Mouse (Mus musculus) kidney, adult 2 months (tissue): ENCODE results near the gene Katnal1. TPM values are rescaled to one million over a fixed set of nuclear protein-coding genes. Genes with fewer than 3 reads are reported as not detected.

ENCODE experiments used
- DNase-seq: peaks from one replicate; pipeline ENCODE4 v3.0.0; 2021
- H3K27ac ChIP-seq: fragments of 200-500 bp; 2 replicates; pipeline ENCODE4 v1.5.1; 2012; ENCODE audit warnings: low read depth, low read length, control low read depth, inconsistent platforms; ENCODE audit not compliant: insufficient read depth
- H3K27me3 ChIP-seq: fragments of 200-500 bp; replicated peaks from 2 replicates; pipeline ENCODE4 v1.6.1; 2012; ENCODE audit warnings: mild to moderate bottlenecking, moderate library complexity, low read length, inconsistent platforms; ENCODE audit not compliant: control insufficient read depth, insufficient read depth
- H3K36me3 ChIP-seq: fragments of 200-500 bp; 2 replicates; pipeline ENCODE4 v1.6.1; 2012; ENCODE audit warnings: mild to moderate bottlenecking, moderate library complexity, low read length, inconsistent platforms; ENCODE audit not compliant: control insufficient read depth, insufficient read depth
- H3K4me1 ChIP-seq: fragments of 200-500 bp; 2 replicates; pipeline ENCODE4 v1.6.1; 2011; ENCODE audit warnings: low read length; ENCODE audit not compliant: control insufficient read depth, insufficient read depth
- H3K4me3 ChIP-seq: fragments of 200-500 bp; 2 replicates; pipeline ENCODE4 v1.5.1; 2011; ENCODE audit warnings: mild to moderate bottlenecking, low read depth, low read length, control low read depth; ENCODE audit not compliant: insufficient read depth
- CTCF ChIP-seq: fragments of 200-500 bp; conservative IDR thresholded peaks from 2 replicates; pipeline ENCODE4 v1.5.1; 2011; ENCODE audit warnings: low read depth, mild to moderate bottlenecking, control low read depth, low read length, moderate library complexity, mixed read lengths; ENCODE audit not compliant: insufficient read depth, insufficient read length
- POLR2A ChIP-seq: fragments of 200-500 bp; IDR thresholded peaks from one replicate; pipeline ENCODE4 v1.6.1; 2011; ENCODE audit warnings: low read depth, low read length, control low read depth
- WGBS: fragments of 180-500 bp; shearing (Covaris S2); methylation state at CpG from one replicate; pipeline ENCODE4 v1.1.7; 2018; 5-methylcytosine and 5-hydroxymethylcytosine counted together
- polyA plus RNA-seq: library from polyadenylated mRNA; depleted of rRNA; stranded (reverse); fragments of >200 nt; gene quantifications from 2 replicates; pipeline ENCODE4 v1.2.3, GENCODE M21; 2012

Gene Katnal1
- polyA plus RNA-seq, 1 experiment, result 6.6 TPM

DNA sequence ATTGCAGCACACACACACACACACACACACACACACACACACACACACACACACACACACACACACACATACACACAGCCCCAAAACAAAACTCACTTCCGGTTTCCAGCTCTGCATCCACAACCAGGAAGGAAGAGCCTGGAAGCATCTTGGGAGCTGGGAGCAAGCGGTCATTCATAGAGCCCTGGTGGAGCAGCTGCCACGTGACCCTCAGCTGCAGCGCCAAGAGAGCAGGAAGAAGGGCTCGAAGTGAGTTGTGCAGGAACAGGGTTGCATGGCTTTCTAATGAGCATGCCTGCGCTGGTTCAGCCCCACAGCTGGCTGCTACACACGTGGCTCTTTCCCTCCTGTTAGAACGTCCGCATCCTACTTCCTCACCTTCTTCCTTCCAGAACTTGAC is 40.5 kb upstream of the Katnal1 start:
- peaks cover 30% of the 10 kb centered on the region for H3K4me1 ChIP-seq
- H3K27ac ChIP-seq, result peak overlapping the region; percentile 50
- no peak overlapping the region for H3K4me3 ChIP-seq
- 24% methylated on average over 9 of the region's 9 CpGs for WGBS
- peak; percentile 83 for DNase-seq
- TF ChIP-seq POLR2A (no peak), CTCF (no peak)
- no peaks in the 10 kb centered on the region for H3K27me3 ChIP-seq
- H3K36me3 ChIP-seq, result no peaks in the 10 kb centered on the region

GRCm38 (mm10) chr5:148968958-148969576 is 39.9 kb upstream of the Katnal1 start:
- 21% methylated on average over 7 of the region's 7 CpGs for WGBS
- H3K4me1 ChIP-seq, result peaks cover 30% of the 10 kb centered on the region
- H3K27ac ChIP-seq, result peak overlapping the region; percentile 84
- peak; percentile 78 for DNase-seq
- no peak overlapping the region for H3K4me3 ChIP-seq
- H3K27me3 ChIP-seq, result no peaks in the 10 kb centered on the region
- TF ChIP-seq POLR2A, result no peak
- TF ChIP-seq CTCF, result no peak
- H3K36me3 ChIP-seq, result no peaks in the 10 kb centered on the region

DNA sequence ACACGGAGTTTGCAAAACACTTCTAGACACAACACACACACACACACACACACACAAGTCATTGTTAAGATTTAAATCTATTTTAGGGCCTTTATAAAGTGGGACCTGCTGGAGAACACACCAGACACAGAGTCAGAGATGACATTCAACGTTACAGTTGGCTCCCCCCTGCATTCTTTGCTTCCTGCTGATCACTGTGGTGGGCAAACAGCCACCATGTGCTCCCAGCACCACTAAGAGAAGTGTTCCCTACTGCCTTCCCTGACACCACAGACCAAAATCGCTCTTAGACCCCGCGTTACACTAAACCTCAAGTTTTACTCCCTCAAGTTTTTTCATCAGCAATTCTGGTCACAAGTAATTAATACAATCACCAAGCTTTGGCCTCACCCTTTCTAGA is 39.1 kb upstream of the Katnal1 start:
- no peaks in the 10 kb centered on the region for H3K27me3 ChIP-seq
- TF ChIP-seq POLR2A (no peak), CTCF (no peak)
- H3K27ac ChIP-seq, result peak overlapping the region; percentile 61; the same call in 1 of the 2 replicates
- WGBS, result 59% methylated on average over 5 of the region's 5 CpGs
- no peak for DNase-seq
- no peak overlapping the region for H3K4me3 ChIP-seq
- peaks cover 30% of the 10 kb centered on the region for H3K4me1 ChIP-seq
- no peaks in the 10 kb centered on the region for H3K36me3 ChIP-seq

GRCm38 (mm10) chr5:148966395-148966794 is 37.3 kb upstream of the Katnal1 start:
- H3K4me3 ChIP-seq, result no peak overlapping the region

DNA sequence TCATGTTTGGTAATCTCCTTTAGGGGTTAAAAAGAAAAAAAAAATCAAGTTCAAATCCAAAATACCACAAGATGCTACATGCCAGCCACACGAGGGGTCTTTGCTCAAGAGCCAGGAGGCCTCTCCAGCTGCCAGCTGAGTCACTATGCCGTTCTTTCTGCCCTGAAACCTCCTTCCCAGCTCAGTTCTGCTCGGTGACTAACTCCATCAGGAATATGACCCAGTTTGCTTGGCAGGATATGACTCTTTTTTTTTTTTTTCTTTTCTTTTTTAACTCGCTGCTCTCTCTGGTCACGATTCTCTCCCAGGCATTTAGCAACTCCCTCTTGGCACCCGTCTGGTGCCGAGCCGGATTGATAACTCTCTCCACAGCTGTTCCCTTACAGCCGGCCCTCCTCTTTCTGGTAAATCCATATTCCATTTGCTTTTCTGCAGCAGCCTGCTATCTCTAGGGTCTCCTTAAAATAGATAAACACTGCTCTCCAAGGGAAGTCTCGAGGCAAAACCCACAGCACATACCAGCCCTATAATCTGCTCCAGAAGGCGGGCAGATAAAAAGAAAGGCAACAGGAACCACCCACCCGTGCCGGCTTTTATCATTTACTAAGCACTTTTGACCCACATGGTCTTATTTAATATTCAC is 36.7 kb upstream of the Katnal1 start:
- peak overlapping the region; percentile 68 for H3K27ac ChIP-seq
- no peaks in the 10 kb centered on the region for H3K36me3 ChIP-seq
- WGBS, result 12% methylated on average over 13 of the region's 13 CpGs
- DNase-seq, result peak; percentile 68
- peaks cover 30% of the 10 kb centered on the region for H3K4me1 ChIP-seq
- no peaks in the 10 kb centered on the region for H3K27me3 ChIP-seq
- no peak for TF ChIP-seq CTCF
- TF ChIP-seq POLR2A, result no peak
- no peak overlapping the region for H3K4me3 ChIP-seq

More at GRCm38 (mm10) chr5:148966395-148966794, 37.3 kb upstream of the Katnal1 start:
- 61% methylated on average over 6 of the region's 6 CpGs for WGBS
- TF ChIP-seq POLR2A (no peak), CTCF (no peak)
- no peaks in the 10 kb centered on the region for H3K27me3 ChIP-seq
- no peak for DNase-seq
- H3K27ac ChIP-seq, result peak overlapping the region; percentile 18; the same call in 1 of the 2 replicates
- H3K4me1 ChIP-seq, result peaks cover 30% of the 10 kb centered on the region
- no peaks in the 10 kb centered on the region for H3K36me3 ChIP-seq

DNA sequence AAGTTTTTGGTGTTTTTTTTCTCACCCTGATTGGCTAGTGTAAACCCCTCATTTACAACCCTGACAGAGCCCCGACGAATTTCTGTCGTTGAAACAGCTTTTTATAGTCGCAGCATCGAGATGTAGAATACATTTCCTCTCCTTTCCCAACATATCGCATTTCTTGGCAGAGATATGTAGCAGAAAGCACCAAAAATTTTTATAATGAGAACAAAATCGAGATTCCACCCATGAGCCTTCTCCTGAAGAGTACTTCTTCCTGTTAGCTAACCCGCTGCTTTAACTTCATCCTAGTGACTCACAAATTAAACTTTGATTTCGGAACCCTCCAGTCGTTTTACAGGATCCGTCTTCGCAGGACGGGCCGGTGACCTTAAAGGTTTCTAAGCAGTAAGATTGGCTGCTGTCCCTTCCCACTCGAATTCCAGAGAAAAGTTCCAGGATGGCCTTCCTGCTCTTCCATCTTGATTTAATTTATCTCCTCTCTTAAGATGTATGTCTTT is 36.0 kb upstream of the Katnal1 start:
- peak overlapping the region; percentile 68 for H3K27ac ChIP-seq
- no peaks in the 10 kb centered on the region for H3K27me3 ChIP-seq
- DNase-seq, result no peak
- WGBS, result 50% methylated on average over 15 of the region's 15 CpGs
- TF ChIP-seq CTCF (no peak), POLR2A (no peak)
- H3K4me1 ChIP-seq, result peaks cover 35% of the 10 kb centered on the region
- no peak overlapping the region for H3K4me3 ChIP-seq
- H3K36me3 ChIP-seq, result no peaks in the 10 kb centered on the region

GRCm38 (mm10) chr5:148964251-148964650 is 35.1 kb upstream of the Katnal1 start:
- WGBS, result 92% methylated on average over 1 of the region's 1 CpGs
- Histone ChIP-seq H3K4me3 (no peak overlapping the region), H3K27ac (no peak overlapping the region), H3K4me1 (peaks cover 30% of the 10 kb centered on the region), H3K27me3 (no peaks in the 10 kb centered on the region), H3K36me3 (no peaks in the 10 kb centered on the region)
- no peak for TF ChIP-seq CTCF
- no peak for TF ChIP-seq POLR2A
- DNase-seq, result no peak
